Mouse (Mus musculus) G1E-ER4 (cell line): ENCODE measurements around the gene Arhgef3. TPM values are rescaled to one million over a fixed set of nuclear protein-coding genes. Genes with fewer than 3 reads are reported as not detected.

Source experiments
- GATA1 ChIP-seq: IDR thresholded peaks from one replicate; pipeline ENCODE4 v1.8.0; 2012; ENCODE audit warnings: low read length, inconsistent platforms
- polyA plus RNA-seq: library from polyadenylated mRNA; stranded (reverse); fragments of >175 nt; gene quantifications from 2 replicates; pipeline ENCODE4 v1.2.3, GENCODE M21; 2012

The Arhgef3 gene
- polyA plus RNA-seq, 1 experiment, result 0.02 TPM

GRCm38 (mm10) chr14:27242769-27243168 lies 128.1 kb downstream of the Arhgef3 start:
- TF ChIP-seq GATA1, result no peak

- TF ChIP-seq GATA1, result no peak
Observed at GRCm38 (mm10) chr14:27243585-27243984, 128.9 kb downstream of the Arhgef3 start.

- TF ChIP-seq GATA1, result no peak
Observed at GRCm38 (mm10) chr14:27244898-27245297, 130.2 kb downstream of the Arhgef3 start.

- TF ChIP-seq GATA1, result no peak
Observed at GRCm38 (mm10) chr14:27246424-27246823, 131.7 kb downstream of the Arhgef3 start.

GRCm38 (mm10) chr14:27249121-27249520 lies 134.4 kb downstream of the Arhgef3 start:
- no peak for TF ChIP-seq GATA1

GRCm38 (mm10) chr14:27250281-27250789 lies 135.6 kb downstream of the Arhgef3 start:
- no peak for TF ChIP-seq GATA1

- no peak for TF ChIP-seq GATA1
Observed at GRCm38 (mm10) chr14:27253391-27253790, 138.7 kb downstream of the Arhgef3 start.

GRCm38 (mm10) chr14:27262349-27262748 lies 147.7 kb downstream of the Arhgef3 start:
- TF ChIP-seq GATA1, result no peak

GRCm38 (mm10) chr14:27266601-27267000 lies 151.9 kb downstream of the Arhgef3 start:
- TF ChIP-seq GATA1, result no peak

GRCm38 (mm10) chr14:27268137-27268536 lies 153.4 kb downstream of the Arhgef3 start:
- no peak for TF ChIP-seq GATA1

GRCm38 (mm10) chr14:27268986-27269700 lies 154.4 kb downstream of the Arhgef3 start:
- TF ChIP-seq GATA1, result no peak

GRCm38 (mm10) chr14:27269836-27270235 lies 155.1 kb downstream of the Arhgef3 start:
- no peak for TF ChIP-seq GATA1

- no peak for TF ChIP-seq GATA1
Observed at GRCm38 (mm10) chr14:27270466-27270865, 155.8 kb downstream of the Arhgef3 start.

GRCm38 (mm10) chr14:27271371-27272071 lies 156.8 kb downstream of the Arhgef3 start:
- no peak for TF ChIP-seq GATA1

- no peak for TF ChIP-seq GATA1
Observed at GRCm38 (mm10) chr14:27272072-27272834, 157.6 kb downstream of the Arhgef3 start.

GRCm38 (mm10) chr14:27272835-27273138 lies 158.1 kb downstream of the Arhgef3 start:
- no peak for TF ChIP-seq GATA1

GRCm38 (mm10) chr14:27273169-27273568 lies 158.5 kb downstream of the Arhgef3 start:
- no peak for TF ChIP-seq GATA1
